Mouse (Mus musculus) 3T3-L1 (cell line): ENCODE data around the gene Olfr706.
"Not testable (repeated sequence)": the region's sequence is repeated elsewhere in the genome, so short reads cannot be mapped to it uniquely, and the experiment has no call there.

Experiments used
- DNase-seq: peaks from one replicate; pipeline ENCODE4 v3.0.0-alpha.2; 2015; ENCODE audit warnings: low read depth, low spot score

Olfr706 gene

DNA sequence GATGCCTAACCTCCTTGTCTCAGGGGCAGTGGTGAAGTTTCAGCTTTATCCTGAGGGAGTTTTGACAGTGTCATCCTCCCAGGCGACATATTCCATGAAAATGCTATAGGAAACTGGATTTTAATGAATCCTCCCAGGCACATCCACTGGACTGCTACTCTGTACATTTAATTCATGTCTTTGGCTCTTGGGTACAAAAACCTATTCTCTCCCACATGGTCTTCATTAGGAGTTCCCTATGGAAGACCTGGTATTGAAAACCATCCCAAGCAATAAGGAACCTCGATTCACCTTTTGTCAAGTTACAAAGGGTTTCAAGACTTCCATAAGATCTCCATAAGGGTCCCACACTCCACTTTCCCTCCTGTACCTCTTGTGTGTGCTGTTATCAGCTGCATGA is at the start of gene Olfr706:
Gene Olfr706 (minus strand): TSS at position 101 of the 400 bp plus-strand sequence.
- DNase-seq, result no peak

DNA sequence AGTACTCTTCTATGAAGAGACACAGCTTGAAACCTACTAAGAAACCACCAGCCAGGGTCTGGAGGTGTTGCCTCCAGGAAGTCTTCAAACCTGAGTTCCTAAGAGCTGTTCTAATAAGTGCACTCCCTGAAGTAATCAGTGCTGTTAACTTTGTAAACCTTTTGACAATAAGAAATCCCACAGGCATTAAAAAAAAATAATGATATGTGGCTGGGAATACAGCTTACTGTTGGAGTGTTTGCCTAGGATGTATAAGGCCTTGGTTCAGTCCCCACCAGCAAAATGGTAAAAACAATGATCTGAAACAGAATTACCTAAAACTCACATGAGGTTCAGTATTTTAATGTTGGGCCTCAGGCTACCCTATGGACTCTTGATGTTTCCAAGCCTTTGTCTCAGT is 44.2 kb upstream of the Olfr706 start, which contains the start of gene Olfr709-ps1:
Gene Olfr709-ps1 (minus strand): TSS at position 101 of the 400 bp plus-strand sequence.
- no peak for DNase-seq

DNA sequence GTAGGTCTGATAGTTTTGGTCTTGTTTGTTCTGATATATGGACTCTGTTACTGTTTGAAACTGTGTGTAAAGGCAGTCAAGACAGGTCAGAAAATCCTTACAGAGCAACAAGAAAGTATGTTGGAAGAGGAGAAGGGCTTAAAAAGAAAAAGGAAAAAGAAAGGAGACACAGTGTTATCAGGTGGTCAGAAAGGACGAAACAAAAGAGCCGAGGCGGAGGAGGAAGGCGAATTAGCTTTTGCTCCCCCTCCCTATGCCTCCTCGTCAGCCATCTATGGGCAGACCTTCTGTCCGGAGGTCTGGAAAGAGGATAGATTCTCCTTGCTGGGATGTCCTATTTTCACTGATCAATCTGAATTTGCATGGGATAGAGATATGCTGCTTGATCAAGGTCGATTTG is 33.0 kb upstream of the Olfr706 start:
- not testable (repeated sequence) for DNase-seq

GRCm38 (mm10) chr7:106907676-106908075 is 19.7 kb upstream of the Olfr706 start, which contains the start of gene Olfr1532-ps1:
TSS of gene Olfr1532-ps1 (plus strand) at chr7:106908001.
- DNase-seq, result no peak

GRCm38 (mm10) chr7:106901141-106901540 is 13.2 kb upstream of the Olfr706 start, which contains the start of gene Olfr707:
TSS of gene Olfr707 (minus strand) at chr7:106901241.
- DNase-seq, result not testable (repeated sequence)

- no peak for DNase-seq
Measured at GRCm38 (mm10) chr7:106876791-106877190, 11.2 kb downstream of the Olfr706 start, which contains the start of gene Olfr705. TSS of gene Olfr705 (minus strand) at chr7:106876891.

DNA sequence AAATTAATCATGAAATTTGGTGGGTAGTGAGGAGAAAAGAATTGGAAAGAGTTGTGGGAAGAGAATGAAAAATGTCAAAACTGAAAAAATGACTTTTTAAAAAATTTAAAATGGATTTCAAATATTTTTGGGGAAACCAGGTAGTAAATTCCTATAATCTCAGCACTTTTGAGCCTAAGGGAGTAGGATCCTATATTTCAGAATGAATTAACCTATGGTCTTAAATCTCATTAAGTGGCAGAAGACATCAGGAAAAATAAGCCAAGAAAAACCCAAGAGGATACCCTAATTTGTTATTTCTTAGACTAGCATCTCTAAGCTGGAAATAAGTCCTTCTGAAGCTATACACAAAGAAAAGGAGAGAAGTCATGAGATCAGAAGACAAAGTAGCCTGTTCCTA is 25.1 kb downstream of the Olfr706 start, which contains the start of gene Olfr704:
Gene Olfr704 (plus strand): TSS at position 301 of the 400 bp plus-strand sequence.
- DNase-seq, result no peak

- no peak for DNase-seq
Measured at GRCm38 (mm10) chr7:106843060-106843459, 44.9 kb downstream of the Olfr706 start, which contains the start of gene Olfr703. TSS of gene Olfr703 (plus strand) at chr7:106843360.

DNA sequence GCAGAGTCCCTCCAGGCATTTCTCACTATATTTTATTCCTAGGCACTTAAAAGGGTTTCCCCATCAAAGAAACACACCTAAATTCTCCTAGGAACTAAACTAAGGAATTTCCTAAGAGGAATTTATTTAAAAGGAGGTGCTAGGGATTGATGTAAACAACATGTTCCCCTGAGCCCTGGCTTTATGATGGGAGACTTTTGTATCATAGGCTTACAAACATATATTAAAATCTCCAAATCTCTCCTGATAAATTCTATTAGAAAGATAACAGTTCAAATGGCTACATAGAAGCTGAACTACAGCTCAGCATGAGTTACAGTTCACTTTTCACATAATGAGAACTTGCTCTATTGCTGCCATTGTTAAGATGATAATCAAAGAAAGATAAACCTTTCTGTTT is 54.2 kb downstream of the Olfr706 start, which contains the start of gene Olfr702:
Gene Olfr702 (minus strand): TSS at position 101 of the 400 bp plus-strand sequence.
- no peak for DNase-seq
